Mouse (Mus musculus) spleen, adult 2 months (tissue): Measurements from ENCODE around the gene A930002H24Rik.

Experiments
- CTCF ChIP-seq: fragments of 200-500 bp; IDR thresholded peaks from 2 replicates; pipeline ENCODE4 v1.5.1; 2011; ENCODE audit warnings: mild to moderate bottlenecking, inconsistent platforms; ENCODE audit not compliant: insufficient read depth, insufficient read length, insufficient replicate concordance; ENCODE audit errors: extremely low read depth
- POLR2A ChIP-seq: fragments of 200-500 bp; IDR thresholded peaks from 2 replicates; pipeline ENCODE4 v1.6.1; 2011; ENCODE audit warnings: low read depth, low read length, inconsistent platforms

DNA sequence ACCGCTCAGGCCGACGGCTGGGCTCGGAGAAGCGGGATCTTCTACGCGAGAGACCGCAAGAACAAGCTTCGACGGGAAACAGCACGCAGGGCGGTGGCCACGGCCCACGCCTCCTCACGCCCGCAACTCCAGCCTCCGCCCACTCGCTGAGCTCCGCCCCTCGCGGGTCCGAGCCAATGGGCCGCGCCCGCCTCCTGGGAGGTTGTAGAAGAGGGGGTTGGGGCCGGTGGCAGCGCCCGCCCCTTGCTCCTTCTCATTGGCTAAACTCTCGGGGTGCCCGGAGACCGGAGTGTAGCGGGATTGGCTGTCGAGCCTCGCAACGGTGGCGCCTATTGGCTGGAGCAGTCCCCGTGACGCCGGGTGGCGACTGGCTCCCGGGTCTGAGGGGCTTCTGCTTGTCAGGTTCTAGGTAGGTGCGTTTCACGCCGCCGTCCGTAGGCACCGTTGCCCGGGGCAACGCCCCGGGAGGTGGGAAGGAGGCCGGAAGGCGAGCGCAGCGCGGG lies at the start of gene A930002H24Rik:
- TF ChIP-seq CTCF, result no peak
- TF ChIP-seq POLR2A, result no peak
